Mouse (Mus musculus) gastrocnemius, adult 8-10 months (tissue): ENCODE measurements around the gene Ggt6. TPM values are rescaled to one million over a fixed set of nuclear protein-coding genes. Genes with fewer than 3 reads are reported as not detected.
A peak's percentile ranks its signal among the peaks of the same experiment; 100 is the strongest.
"Not testable (repeated sequence)": the region's sequence is repeated elsewhere in the genome, so short reads cannot be mapped to it uniquely, and the experiment has no call there.

Source experiments
- DNase-seq, 2 experiments: peaks; one replicate each; pipeline ENCODE4 v3.0.0; 2022; ENCODE audit warnings: low spot score in 2 of 2
- total RNA-seq, 4 experiments: library from RNA; stranded (reverse); gene quantifications; 2 replicates each; pipeline ENCODE4 v1.2.4; 2022

Gene Ggt6
- total RNA-seq, 4 experiments from 2014 or later = 1.9 to 5.4 (median 3.8) TPM

DNA sequence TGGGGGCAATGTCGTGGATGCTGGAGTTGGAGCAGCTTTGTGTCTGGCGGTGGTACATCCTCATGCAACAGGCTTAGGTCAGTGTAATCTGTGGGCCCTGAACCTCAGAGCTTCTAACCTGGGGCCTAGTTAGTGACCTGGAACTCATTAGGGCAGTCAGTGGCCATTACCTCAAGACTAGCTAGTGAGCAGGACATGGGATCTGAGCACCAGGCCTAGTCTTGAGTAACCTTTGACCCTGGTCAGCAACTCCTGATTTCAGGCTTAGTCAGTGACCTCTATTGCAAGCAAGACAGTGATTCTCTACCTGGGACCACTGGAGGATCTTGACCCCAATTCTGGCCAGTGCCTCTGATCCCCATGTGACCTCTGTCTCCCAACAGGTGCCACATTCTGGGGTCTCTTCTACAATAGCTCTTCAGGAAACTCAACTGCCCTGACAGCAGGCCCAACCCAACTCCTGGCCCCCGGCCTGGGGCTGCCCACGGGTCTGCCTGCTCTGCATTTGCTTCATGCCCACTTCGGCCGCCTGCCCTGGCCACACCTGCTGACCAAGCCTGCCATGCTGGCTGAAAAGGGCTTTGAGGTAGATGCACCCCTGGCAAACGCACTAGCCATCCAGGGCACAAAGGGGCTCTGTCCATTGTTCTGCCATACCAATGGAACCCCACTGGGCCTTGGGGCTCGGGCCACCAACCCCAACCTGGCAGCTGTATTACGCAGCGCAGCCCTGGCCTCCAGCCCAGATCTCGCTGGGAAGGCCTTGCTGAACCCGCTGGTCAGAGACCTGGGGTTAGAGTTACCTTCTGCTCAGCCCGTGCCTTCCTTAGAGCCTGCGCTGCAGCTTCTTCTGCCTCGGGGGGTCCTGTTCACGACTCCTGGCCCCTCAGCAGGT lies 1.7 kb downstream of the Ggt6 start:
- DNase-seq = no peak

- no peak for DNase-seq
These were observed 3.1 kb downstream of the Ggt6 start for GRCm38 (mm10) chr11:72438411-72438810.

GRCm38 (mm10) chr11:72440597-72440964 lies 5.3 kb downstream of the Ggt6 start:
- not testable (repeated sequence) for DNase-seq

DNA sequence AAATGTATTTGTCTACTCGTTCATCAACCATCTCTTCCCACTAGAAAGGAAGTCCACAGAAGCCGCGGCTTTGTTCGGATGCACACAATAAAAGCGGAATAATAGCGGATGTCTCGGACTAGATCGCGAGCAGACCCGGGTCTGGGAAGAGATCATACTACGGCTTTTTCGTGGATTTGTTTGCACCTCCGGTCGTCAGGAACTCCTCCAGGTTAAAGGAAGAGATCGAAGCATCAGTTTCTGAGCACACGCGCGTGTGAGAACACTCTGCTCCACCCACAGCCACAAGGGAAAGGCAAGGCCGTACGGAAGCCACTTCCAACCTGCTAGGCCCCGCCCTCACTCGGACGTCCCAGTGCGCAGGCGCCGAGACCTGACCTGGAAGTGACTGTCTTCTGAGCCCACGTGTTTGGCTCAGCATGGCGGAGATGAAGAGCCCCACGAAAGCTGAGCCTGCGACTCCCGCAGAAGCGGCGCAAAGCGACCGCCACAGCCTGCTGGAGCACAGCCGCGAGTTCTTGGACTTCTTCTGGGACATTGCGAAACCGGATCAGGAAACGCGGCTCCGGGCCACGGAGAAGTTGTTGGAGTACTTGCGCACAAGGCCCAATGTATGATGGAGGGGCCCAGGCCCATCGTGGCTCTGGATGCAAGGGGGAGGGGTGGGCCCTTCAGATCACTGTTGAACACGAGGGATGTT lies 5.8 kb downstream of the Ggt6 start, which contains the start of gene Mybbp1a:
Gene Mybbp1a, plus strand, starts transcription at position 391 of the 700 bp plus-strand sequence.
- peak; percentile 97 to 98 for DNase-seq

- DNase-seq = no peak
These were observed 11.2 kb downstream of the Ggt6 start for GRCm38 (mm10) chr11:72446311-72447105.

GRCm38 (mm10) chr11:72447475-72447874 lies 12.1 kb downstream of the Ggt6 start:
- DNase-seq = no peak

- DNase-seq = no peak
These were observed 16.9 kb downstream of the Ggt6 start for GRCm38 (mm10) chr11:72452140-72452665.

DNA sequence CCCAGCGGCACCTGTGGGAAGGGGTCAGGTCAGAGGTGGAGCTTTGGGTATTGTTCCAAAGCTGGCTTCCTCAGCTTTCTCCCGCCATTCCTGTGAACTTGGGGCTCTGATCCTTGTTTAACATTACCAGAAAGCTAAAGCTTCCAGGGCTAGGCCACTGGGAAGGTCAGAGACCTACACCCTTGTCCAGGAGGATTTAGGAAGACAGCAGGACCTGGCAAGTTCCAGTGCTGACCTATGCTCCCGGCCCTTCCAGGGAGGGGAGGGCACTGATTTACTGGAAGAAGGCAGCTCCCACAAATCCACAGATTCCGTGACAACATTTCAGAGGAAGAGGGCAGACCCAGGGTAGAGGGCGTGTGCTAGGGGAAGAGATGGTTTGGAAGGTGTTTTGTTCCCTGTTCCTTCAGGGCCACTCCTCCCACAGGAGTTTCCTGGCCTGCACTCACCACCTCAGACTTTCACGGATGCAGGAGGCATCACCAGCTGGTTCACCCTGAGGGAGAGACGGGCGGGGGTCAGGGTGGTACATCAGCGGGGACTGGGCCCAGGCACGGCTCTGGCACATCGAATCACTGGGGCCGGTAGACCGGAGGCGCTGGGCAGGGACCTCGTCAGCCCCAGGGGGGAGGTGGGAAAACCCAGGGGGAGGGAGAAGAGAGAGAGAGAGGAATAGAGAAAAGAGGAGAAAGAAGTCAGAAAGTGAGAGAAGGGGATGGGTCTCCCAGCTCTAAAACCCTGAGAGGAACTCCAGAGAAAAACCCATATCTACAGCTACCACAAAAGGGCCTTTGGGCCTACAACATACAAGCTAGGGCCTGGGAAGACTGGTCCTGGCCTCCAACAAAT lies 18.0 kb downstream of the Ggt6 start:
- DNase-seq = no peak

- no peak for DNase-seq
These were observed 20.4 kb downstream of the Ggt6 start for GRCm38 (mm10) chr11:72455694-72456093.

- no peak for DNase-seq
These were observed 22.7 kb downstream of the Ggt6 start for GRCm38 (mm10) chr11:72457995-72458496.

- DNase-seq = no peak
These were observed 23.2 kb downstream of the Ggt6 start for GRCm38 (mm10) chr11:72458502-72458901.

- DNase-seq = no peak
These were observed 26.2 kb downstream of the Ggt6 start for GRCm38 (mm10) chr11:72461500-72461981.

DNA sequence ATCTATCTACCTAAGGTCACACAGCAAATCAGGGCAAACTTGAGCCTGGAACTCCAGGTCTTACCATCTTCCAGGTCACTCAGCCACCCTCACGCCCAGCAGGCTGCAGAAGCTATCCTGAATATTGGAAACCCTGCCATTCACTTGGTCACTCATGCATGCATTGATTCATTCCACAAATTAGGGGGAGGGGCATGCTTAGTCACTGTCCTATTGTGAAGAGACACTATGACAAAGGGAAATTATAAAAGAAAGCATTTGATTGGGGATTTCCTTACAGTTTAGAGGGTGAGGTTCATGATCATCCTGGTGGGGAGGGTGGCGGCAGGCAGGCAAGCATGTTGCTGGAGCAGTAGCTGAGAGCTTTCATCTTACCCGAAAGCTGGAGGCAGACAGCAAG lies 29.5 kb downstream of the Ggt6 start:
- no peak for DNase-seq

DNA sequence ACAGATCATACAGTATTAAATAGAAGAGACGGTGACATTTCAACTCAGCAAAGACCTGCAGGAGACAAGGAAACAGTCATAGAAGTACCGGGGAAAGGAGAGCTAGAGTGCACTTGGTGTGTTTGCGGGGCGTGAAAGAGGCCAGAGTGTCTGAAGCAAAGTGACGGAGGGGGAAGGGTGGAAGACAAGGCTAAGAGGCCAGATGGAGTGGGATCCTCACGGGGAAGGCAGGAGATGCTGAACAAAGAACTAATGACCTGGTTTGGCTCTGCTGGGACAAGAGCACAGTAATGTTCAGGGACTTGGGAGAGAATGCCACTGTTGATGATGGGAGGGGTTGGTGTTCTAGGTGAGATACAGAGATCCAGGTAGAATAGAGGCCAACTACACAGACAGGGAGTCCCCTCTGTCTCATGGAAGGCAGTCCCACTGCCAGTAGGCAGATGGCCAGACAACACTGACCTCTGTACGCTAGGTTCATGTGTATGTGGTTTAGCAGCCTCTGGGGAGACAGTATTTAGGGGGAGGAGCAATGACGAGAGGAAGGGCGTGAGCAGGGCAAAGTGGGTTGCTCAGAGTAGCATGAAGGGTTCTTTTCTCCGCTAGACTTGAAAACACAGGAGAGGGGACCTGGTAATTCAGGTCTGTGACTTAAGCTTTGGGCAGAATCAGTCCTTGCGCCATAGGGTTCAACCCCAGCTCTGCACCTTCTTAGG lies 30.8 kb downstream of the Ggt6 start:
- no peak for DNase-seq

DNA sequence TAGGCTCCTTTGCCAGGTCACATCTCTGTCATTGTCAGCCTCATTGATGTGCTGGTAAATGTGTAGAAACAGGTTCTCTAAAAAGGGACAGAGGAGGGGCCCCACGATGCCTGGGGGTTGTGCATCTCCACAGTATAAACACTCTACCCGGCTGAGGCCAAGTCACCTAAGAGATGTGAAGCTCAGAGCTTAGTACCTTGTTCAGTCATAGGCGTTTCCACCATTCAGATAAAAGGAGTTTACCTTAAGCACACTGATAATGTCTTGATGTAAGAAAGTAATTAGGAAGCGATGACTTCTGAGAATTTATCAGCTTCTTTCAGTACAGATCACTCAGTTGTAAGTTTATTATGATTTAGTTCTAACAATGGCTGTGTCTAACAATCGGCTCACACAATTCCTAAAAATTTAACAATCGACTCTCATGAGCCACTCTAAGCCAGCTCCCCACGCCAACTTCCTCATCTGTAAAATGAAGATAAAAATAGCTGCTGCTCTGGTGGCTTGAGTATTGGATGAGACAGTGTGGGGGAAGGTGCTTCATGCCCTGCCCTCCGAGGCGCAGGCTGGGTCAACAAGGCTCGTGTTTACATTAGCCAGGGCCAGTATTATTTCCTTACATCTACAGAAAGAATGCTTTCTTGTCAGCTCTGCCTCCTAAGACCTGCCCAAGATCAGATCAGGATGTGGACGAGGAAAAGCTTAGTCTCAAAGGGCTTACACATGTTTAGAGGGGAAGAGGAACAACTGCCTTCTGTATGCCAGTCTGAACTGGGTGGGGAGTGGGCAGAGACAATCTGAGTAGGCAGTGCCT lies 31.6 kb downstream of the Ggt6 start:
- DNase-seq = no peak

GRCm38 (mm10) chr11:72468525-72468924 lies 33.2 kb downstream of the Ggt6 start:
- DNase-seq = no peak

DNA sequence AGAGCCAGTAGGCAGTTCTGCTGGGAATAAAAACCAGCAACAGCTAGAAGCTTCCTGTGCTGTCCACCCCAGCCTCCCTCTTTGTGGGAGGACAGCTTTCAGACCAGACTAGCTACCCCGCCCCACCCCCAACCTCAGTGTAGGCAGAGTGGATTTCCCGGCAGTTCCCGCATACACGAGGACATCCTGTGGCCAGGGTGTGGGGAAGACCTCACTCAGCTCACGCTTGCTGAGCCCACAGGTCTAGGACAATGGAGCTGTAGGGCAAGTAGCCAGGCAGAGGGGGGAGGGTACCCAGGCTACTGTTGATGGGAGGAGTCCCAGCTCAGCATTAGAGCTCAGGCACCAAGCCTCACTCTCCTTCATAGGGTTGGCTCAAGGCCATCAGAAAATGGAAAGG lies 33.9 kb downstream of the Ggt6 start:
- DNase-seq = peak in 1 of 2 experiments; percentile 49

DNA sequence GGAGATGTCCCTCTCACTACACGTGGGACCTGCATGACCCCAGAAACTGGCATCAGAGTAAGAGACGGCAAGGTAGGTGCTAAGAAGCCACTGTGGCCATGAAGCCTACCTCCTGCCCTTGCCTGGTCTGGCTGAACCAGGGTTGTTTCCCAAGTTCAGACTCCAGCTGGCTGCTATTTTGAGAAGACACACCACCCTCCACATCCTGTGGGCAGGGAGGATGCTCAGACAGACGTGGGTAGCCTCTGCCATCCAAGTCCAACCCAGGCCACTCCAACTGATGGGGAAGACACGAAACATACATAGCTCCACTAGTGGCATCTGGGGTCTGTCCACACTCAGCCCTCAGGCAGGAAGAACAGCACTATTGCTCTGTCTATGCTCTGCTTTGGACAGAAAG lies 34.7 kb downstream of the Ggt6 start:
- no peak for DNase-seq

- no peak for DNase-seq
These were observed 36.1 kb downstream of the Ggt6 start for GRCm38 (mm10) chr11:72471381-72471780.
